Mouse (Mus musculus): ENCODE results near the gene Mmp9.

The Mmp9 gene

DNA sequence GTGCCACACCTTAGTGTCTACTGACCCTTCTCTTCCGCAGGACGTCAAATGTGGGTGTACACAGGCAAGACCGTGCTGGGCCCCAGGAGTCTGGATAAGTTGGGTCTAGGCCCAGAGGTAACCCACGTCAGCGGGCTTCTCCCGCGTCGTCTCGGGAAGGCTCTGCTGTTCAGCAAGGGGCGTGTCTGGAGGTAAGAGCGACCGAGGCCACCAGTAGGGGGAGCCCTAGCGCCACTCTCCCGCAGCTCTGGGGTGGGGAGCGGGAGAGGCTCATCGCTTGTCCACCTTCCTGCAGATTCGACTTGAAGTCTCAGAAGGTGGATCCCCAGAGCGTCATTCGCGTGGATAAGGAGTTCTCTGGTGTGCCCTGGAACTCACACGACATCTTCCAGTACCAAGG lies 12.6 kb downstream of the Mmp9 start:
- peak; percentile 92 for DNase-seq (ENCODE audit: low read depth, low spot score)

DNA sequence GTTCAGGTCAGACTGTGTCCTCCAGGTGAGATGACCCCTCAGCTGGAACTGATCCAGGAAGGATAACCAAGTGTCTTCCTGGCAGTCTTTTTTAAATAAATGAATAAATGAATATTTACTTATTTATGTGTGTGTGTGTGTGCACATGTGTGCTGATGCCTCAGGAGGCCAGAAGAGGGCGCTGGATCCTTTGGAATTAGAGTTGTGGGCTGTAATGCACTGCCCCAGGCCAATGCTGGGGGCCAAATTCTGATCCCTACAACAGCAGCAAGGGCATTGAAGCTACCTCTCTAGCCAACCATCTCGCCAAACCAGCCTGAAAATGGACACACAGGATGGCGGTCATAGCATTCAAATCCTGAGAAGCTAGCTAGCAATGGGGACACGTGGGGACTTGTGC lies 15.1 kb downstream of the Mmp9 start:
- DNase-seq (ENCODE audit: low read depth, low spot score): peak; percentile 63

DNA sequence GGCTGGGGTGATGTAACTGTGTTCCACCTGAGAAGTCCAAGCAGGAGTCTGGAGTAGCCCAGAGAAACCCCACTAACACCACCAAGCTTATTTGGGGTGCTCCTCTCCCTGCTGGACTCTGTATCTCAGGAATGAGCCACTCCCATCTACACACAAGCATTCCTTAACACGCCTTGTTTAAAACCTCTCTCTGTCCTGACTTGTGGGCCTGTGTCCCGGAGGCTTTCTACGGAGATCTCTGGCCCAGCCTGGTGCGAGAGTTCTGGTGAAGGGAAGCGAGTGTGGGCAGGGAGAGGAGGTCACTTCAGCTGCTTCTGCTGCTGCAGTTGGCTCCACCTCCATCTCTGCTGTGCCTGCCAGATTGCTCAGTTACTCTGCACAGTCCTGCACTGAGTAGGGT lies 15.6 kb downstream of the Mmp9 start:
- DNase-seq (ENCODE audit: low read depth, low spot score): peak; percentile 55

DNA sequence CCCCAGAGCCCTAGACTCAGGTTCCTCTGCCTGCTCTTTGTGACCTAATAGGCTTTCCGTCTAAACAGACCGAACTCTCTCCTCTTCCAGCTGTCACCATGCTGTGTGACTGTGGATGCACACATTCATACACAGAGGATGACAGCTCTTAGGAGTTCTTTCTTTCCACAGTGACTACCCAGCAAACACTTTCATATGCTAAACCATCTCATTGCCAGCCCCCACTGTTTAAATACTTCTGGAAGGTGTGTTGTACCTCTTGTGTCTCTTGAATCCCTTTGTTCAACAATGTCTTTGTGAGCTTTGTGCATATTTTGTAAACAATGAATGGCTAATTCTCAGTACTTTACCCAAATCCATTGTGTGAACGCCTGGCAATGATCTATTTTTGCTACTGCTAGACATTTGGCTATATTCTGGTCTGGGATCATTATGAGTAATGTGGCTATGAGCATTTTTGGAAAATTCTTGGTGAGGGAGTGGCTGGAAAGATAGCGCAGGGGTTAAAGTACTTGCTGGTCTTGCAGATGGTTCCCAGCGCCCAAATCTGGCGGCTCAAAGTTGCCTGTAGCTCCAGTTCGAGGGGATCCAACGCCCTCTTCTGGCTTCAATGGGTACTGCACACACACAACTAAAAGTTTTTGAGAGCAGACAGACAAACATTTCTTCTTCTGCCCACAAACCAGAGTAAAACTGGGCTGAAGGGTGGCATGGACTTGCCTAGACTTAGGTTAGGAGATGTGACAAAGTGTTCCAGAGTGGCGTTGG lies 17.2 kb downstream of the Mmp9 start:
- peak; percentile 93 for DNase-seq (ENCODE audit: low read depth, low spot score)

DNA sequence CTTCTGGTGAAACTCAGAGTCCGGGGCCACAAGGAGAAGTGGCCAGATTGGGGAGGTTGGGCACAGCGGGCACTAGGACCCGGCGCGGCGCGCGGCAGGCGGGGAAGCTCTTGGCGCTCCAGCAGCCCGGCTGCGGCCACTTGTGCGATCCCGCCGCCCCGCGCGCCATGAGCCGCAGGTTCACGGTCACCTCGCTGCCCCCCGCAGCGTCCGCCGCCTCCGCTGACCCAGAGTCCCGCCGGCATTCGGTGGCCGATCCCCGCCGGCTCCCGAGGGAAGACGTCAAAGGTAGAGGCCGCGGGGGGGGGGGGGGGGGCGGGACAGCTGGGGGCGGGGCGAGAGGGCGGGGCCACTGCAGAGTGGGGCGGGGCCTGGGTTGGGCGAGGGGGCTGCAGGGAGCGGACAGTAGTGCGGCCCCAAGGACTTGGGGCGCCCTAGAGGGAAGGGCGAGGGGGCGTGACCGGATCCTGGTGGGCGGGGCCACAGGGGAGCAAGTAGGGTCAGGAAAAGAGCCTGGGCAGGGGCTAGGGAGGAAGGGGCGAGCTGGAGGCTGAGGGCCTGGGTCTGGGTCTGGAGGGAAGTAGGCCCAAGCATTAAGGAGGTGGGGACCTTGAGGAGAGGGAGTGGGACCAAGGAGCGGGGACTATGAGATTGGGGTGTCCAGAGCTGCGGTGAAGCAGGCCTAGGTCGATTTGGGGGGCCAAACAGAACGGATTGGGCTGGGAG lies 20.3 kb downstream of the Mmp9 start, which contains the start of gene Slc12a5:
TSS of gene Slc12a5 (plus strand) at position 87 of the 726 bp plus-strand sequence.
- peak; percentile 77 for DNase-seq (ENCODE audit: low read depth, low spot score)

DNA sequence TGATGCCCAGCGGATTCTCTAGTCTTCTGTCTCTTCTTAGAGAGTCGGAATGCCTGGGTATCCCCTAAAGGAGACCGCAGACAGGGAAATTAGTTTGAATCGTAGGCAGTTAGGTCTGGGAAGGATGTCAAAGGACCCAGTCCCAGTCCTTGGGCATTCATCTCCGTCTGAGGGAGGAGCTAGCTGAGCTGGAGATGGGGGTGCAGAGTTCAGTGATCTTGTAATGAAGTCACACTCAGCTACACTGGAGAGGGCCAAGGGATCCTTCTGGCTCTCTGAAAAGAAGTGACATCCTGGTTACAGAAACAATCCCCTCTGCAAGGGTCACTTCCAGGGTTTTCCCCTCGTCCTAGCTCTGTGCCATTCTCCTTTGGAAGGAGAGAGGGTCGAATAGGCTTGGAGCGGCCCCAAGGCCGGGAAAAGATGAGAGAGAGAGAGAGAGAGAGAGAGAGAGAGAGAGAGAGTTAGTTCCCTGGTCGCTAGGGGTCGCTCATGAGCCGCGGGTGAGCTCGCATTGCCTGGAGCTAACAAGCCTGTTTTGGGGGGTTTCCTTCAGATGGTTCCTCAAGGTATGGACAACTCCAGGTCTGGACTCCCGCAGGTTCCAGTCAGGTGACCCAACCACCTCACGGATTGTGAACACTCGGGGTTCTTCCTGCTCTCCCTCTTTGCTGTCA lies 21.1 kb downstream of the Mmp9 start:
- DNase-seq (ENCODE audit: low read depth, low spot score): peak; percentile 62

DNA sequence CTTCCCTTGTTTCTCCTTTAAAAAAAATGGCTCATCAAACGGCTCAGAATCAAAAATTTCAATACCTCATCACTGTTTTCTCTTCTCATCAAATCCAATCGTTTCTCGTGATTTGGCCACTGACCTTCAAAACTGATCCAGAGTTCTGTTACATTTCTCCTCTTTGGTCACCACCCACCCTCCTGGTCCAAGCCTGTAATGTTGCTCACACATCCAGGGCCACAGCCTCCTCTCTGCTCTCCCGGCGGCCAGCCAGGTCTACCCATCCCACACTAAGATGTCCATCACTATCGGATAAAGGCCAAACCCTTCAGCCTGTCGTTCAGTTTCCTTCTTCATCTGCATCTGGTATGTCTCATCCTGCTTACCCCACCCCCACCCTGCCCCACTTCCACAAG lies 21.6 kb downstream of the Mmp9 start:
- DNase-seq (ENCODE audit: low read depth, low spot score): no peak

DNA sequence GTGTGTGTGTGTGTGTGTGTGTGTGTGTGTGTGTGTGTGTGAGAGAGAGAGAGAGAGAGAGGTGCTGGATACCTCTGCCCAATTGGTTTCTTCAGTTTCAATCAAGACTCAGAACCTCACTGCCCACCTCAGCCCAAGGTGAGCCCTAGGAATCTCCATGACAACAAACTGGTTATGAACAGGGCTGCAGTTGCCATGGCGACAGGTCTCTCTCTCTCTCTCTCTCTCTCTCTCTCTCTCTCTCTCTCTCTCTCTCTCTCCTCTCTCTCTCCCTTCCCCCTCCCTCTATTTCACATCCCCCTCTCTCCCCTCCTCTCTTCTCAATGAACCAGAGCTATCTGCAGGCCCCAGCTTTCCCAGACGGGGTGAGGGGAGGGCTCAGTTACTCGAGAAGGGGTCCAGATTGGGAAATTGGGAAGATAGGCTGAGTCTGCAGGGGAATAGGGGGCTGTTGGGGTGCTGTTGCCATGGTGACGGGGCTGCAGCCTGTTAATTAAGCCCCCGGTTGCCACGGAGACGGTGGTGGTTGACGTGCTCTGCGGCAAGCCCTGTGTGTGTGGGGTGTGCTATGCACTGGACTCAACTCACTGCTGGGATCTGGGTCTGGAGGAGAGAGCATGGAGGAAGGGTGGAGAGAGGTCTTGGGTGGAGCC lies 23.8 kb downstream of the Mmp9 start:
- no peak for DNase-seq (ENCODE audit: low read depth, low spot score)

DNA sequence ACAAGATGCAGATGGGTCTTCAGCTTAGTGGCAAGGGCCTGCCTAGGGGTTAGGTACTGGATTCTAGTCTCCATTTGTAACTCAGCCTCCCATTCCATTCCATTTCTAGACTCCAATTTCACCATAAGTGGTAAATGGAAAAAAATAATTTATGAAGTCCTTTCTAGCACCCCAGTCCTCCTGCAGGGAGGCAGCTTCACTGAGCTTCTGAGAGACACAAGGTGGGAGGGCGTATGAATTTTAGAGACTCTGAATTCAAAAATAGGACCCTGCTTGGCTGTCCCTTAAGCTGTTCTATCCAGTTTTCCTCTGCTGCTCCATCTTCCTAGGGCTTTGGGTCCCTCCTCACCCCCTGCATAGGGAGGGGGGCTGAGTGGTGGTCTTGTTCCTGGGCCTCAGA lies 24.4 kb downstream of the Mmp9 start:
- no peak for DNase-seq (ENCODE audit: low read depth, low spot score)

DNA sequence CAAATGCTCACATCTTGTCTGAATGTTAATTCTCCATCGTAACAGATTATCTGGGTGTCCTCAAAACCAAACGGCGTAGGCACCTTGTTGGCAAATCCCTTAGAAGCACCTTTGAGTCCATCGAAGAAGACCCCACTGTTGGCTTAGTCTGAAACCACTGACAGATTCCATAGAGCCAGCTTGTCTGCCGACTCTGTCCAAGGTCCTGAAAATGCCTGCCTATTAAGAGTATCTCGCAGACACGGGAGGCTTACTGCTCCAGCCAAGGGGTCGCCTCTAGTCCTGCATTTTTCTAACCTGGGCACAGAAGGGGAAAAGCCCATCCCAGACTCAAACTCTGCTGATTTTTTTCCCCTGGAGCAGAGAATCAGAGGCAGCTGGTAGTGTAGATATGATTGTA lies 25.8 kb downstream of the Mmp9 start:
- DNase-seq (ENCODE audit: low read depth, low spot score): peak; percentile 68

DNA sequence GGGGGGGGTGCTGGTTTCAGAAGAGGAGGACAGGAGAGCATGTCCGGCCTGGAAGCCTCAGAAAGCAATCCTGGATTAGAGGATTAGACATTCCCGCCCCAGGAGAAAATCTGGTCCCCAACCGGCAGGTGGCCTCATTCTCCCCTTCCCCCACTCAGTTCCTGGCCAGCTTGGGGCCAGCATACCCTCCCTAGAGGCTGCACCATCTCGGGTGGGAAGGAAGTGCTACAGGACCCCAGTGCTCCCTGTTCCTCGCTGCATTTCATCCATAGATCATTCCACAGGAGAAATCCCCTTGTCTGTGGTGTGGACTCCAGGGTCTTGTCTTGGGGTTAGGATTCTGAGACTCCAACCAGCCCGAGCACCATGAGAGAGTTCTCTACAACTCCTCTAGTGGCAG lies 26.6 kb downstream of the Mmp9 start:
- no peak for DNase-seq (ENCODE audit: low read depth, low spot score)

DNA sequence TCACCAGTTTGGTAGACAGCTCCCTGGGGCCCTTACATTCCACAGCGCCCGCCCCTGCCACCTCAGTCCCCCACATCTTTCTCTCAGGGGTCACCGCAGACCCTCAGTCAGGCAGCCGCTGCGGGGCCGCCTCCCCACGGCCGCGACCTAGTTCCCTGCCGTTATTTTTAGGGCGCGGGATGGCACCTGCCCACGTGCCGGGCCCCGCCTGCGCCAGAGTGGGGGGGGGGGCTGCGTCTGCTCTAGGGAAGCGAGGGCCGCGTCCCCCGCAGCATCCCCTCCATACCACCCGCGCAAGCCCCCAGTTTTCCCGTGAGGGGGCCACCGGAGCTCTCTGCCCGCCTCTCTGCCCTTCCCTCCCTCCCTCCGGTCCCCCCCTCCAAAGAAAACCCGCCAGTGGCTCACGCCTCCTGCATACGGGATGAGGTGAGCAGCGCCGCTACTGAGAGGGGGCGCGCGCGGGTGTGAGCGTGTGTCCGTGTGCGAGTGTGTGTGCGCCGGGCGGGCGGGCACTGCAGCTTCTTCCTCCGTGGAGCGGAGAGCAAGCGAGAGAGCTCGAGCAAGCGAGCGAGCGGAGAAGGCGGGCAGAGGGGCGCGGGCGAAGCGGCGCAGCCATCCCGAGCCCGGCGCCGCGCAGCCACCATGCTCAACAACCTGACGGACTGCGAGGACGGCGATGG lies 27.3 kb downstream of the Mmp9 start:
- no peak for DNase-seq (ENCODE audit: low read depth, low spot score)

DNA sequence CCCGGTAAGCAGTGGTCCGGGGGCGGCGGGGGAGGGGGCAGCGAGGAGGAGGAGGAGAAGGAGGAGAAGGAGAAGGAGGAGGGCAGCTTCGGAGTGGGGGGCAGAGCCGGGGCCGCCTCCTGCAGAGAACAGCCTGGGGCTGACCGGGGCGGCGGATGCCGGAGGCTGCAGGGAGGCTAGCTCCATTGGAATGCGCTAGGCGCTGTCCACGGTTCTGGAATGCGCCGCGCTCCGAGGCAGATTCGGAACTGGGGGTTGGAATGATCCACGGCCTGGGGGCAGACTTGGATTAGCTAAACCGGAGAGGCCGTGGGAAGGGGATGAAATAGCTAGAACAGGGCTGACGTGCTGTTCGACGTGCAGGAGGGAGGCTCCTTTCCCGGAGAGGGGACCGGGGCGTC lies 27.9 kb downstream of the Mmp9 start:
- DNase-seq (ENCODE audit: low read depth, low spot score): peak; percentile 92

DNA sequence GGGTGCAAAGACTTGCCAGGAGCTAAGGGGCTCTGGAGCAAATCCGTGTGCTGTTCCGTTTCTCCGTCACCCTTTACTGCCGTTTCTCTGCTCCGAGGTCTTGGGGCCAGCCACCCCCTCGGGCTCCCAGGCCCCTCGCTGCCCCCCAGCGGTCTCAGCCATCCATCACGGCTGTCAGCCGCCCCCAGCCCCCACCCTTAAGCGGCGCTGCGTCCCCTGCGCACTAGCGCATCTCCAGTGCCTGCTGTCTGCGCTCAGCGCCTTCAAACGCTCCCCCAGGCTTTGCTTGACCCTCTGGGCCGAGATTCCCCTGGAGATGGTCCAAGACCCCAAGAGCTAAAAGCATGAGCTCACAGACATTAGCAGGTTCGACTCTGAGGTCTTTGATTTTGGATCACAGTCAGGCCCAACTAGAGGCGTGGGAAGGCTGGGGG lies 28.8 kb downstream of the Mmp9 start:
- no peak for DNase-seq (ENCODE audit: low read depth, low spot score)

DNA sequence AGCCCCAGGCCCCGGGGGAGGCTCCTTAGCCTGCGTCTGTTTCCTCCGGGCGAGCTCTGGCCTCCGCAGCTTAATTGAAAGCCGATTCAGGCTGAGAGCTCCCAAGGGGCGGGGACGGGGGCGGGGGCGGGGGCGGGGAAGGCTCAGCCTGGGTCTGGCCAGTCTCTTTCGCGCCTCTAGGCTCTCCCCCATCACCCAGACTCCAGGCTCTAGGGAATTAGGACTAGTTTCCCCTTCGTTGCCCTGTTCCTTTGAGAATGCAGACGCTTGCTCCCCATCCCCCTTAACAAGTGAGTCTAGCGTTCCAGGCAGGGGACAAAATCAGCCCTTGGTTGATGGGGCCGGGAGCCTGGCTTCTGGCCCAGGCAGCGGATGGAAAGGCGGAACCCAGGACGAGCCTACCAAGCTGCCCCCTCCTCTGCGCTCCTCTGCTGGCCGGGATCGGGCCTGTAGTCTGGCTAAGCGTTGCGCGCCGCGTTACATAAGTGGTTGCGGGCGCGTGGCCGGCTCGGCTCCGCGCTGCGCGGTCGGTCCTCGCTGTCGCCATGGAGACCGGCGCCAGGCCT lies 30.1 kb downstream of the Mmp9 start:
- DNase-seq (ENCODE audit: low read depth, low spot score): peak; percentile 41

DNA sequence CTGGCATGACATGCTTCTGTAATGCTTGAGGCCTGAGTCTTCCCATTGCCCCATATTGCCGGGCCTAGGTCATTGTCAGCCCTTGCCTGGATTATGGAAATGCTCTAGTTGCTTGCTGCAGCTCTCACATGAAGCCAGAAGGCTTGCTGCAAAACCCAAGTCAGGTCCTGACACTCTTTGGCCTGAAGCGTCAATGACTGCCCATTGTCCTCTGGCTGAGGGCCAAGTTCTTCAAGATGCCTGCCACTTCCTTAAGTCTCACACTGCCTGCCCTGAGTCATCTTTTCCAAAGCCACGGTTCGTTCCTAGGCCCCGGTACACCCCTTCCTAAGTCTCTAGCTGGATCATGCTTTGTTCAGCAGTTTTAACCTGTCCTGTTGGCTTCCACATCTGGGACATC lies 32.1 kb downstream of the Mmp9 start:
- no peak for DNase-seq (ENCODE audit: low read depth, low spot score)

DNA sequence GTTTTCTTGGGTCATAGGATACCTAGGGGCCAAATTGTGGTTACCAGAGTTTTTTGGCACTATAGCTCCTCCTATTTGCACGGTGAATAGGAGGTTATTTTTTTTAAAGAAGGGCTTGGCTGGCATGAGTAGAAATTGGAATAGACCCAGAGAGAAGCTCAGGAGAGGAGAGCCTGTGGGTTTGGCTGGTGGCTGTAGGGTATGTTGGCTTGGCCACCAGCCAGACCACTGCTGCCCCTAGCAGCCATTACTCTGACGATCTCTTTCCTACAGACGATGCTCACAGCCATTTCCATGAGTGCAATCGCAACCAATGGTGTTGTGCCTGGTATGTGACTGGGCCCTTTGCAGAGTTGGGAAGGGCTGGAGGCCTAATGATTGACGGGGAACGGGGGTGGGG lies 35.0 kb downstream of the Mmp9 start:
- DNase-seq (ENCODE audit: low read depth, low spot score): no peak

DNA sequence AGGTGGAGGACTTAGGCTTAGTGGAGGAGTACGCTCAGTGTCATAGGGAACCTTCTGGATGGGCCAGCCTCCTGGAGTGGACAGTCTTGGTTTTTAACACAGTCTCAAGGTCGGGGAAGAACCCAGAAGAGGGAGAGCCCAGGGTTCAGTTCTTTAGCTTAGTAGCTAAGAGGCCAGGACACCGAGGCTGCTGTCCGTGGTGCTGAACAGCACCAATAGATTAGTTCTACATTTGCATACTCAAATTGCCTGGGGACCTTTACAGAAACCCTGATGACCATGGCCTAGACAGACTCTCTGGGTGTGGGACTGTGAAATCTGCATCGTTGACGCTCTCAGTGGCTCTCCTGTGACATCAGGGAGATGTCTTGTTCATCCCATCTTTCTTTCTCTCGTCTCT lies 39.2 kb downstream of the Mmp9 start:
- peak; percentile 84 for DNase-seq (ENCODE audit: low read depth, low spot score)

DNA sequence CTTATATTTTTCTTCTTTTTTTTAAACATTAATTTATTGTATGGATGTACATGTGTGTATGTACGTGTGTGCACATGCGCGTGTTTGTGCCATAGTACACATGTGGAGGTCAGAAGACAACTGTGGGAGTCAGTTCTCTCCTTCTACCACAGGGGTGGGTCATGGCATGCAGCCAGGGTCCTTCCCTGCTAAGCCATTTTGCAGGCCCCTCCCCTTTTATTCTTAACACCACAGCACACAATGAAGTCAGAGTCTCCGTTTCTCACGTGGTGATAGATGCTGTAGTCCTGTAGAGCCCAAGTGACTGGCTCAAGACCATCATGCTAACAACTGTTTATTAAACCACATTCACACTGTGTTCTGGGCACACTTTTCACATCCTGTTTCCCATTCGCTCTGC lies 45.4 kb downstream of the Mmp9 start:
- no peak for DNase-seq (ENCODE audit: low read depth, low spot score)

DNA sequence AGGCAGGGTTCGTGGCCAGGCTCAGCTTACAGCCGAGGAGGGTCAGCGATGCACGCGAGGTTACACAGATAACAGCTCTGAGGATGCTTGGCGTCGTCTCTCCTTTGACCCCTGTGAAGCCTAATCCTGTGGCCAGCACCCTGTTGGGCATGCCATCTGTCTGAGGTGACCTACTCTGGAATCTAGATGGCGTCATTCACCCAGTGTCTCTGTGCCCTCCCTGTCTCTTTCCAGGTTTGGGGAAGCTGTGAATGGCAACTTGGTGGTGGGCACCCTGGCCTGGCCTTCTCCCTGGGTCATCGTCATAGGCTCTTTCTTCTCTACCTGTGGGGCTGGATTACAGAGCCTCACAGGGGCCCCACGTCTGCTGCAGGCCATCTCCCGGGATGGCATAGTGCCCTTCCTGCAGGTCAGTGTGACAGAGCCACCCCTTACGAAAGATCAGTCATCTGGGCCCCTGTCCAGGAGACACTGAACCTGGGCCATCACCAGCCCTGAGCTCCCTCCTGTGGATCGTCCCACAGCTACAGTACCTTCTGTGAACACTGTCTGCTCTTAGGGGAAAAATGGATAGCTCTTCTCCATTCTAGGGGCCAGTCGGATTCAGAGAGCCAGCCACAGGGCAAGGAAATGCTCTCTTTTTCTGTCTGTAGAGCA lies 45.9 kb downstream of the Mmp9 start:
- no peak for DNase-seq (ENCODE audit: low read depth, low spot score)

DNA sequence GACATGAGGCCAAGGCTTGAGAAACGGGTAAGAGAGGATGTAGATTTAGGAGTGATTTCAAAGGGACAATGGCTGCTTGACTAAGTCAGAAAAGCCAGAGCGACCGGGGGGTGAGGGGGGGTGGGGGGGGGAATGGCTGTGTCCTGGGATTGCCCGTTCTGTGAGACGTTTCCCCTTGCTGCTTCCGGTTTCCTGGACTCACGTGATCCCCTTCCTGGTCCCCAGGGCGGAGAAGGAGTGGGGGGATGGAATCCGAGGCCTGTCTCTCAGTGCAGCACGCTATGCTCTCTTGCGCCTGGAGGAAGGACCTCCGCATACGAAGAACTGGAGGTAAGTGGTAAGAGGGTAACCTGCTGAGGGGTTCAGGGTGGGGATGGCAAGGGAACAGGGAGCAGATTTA lies 48.2 kb downstream of the Mmp9 start:
- DNase-seq (ENCODE audit: low read depth, low spot score): no peak
